Mouse (Mus musculus): ENCODE measurements around the gene Apol9a. TPM values are rescaled to one million over a fixed set of nuclear protein-coding genes. Genes with fewer than 3 reads are reported as not detected.

Gene Apol9a
- 0.90 TPM for polyA plus RNA-seq (2017; shearing (Covaris generic))

GRCm38 (mm10) chr15:77411035-77411434 lies at the start of gene Apol9a:
Gene Apol9a (minus strand): TSS chr15:77411135.

GRCm38 (mm10) chr15:77447392-77447791 lies 36.5 kb upstream of the Apol9a start, which contains the start of gene Apol7b:
Gene Apol7b (minus strand): TSS chr15:77447492.

GRCm38 (mm10) chr15:77399027-77399426 lies 11.9 kb downstream of the Apol9a start, which contains the start of gene Apol7a:
Gene Apol7a (minus strand): TSS chr15:77399110.

Other genes with a start within 250 kb of the Apol9a start
- 0.62 TPM for gene Rbfox2, start 104.1 kb downstream of the Apol9a start, polyA plus RNA-seq (2017; shearing (Covaris generic))
- not detected for gene Apol7a, start 12.0 kb downstream of the Apol9a start, polyA plus RNA-seq (2017; shearing (Covaris generic))
- 4.7 TPM for gene Apol7b, start 36.4 kb upstream of the Apol9a start, polyA plus RNA-seq (2017; shearing (Covaris generic))
- 0.61 TPM for gene Apol10a, start 65.9 kb upstream of the Apol9a start, polyA plus RNA-seq (2017; shearing (Covaris generic))
- gene Apol11a, start 97.1 kb upstream of the Apol9a start, polyA plus RNA-seq (2017; shearing (Covaris generic)) = 0.22 TPM
- gene Apol7c, start 122.2 kb upstream of the Apol9a start, polyA plus RNA-seq (2017; shearing (Covaris generic)) = not detected
- not detected for gene 1700025B11Rik, start 150.8 kb upstream of the Apol9a start, polyA plus RNA-seq (2017; shearing (Covaris generic))
- gene Apol10b, start 185.0 kb upstream of the Apol9a start, polyA plus RNA-seq (2017; shearing (Covaris generic)) = 2.8 TPM
- not detected for gene Gm36245, start 188.1 kb upstream of the Apol9a start, polyA plus RNA-seq (2017; shearing (Covaris generic))
- gene Apol11b, start 232.2 kb upstream of the Apol9a start, polyA plus RNA-seq (2017; shearing (Covaris generic)) = 0.43 TPM

Measured in effector memory CD4-positive, alpha-beta T cell, adult 7 months (primary cell).